Mouse (Mus musculus) ES-CJ7 (cell line): ENCODE results near the gene Golim4.

ENCODE experiments used
- DNase-seq: peaks from one replicate; pipeline ENCODE4 v3.0.0; 2011; ENCODE audit warnings: low read depth, low spot score

The Golim4 gene

GRCm38 (mm10) chr3:75925123-75925522, 31.6 kb downstream of the Golim4 start:
- DNase-seq: no peak

- no peak for DNase-seq
These were observed 38.8 kb downstream of the Golim4 start for GRCm38 (mm10) chr3:75917770-75918503.

- DNase-seq: no peak
These were observed 44.0 kb downstream of the Golim4 start for GRCm38 (mm10) chr3:75912786-75913185.

GRCm38 (mm10) chr3:75910768-75911167, 46.0 kb downstream of the Golim4 start:
- DNase-seq: no peak

- peak; percentile 55 for DNase-seq
These were observed 46.5 kb downstream of the Golim4 start for GRCm38 (mm10) chr3:75910257-75910656.

GRCm38 (mm10) chr3:75901903-75902598, 54.7 kb downstream of the Golim4 start:
- peak; percentile 40 for DNase-seq

GRCm38 (mm10) chr3:75895075-75895474, 61.7 kb downstream of the Golim4 start:
- DNase-seq: no peak

- DNase-seq: no peak
These were observed 65.2 kb downstream of the Golim4 start for GRCm38 (mm10) chr3:75891581-75891980.

GRCm38 (mm10) chr3:75889323-75889722, 67.4 kb downstream of the Golim4 start:
- no peak for DNase-seq

GRCm38 (mm10) chr3:75881582-75881981, 75.2 kb downstream of the Golim4 start:
- no peak for DNase-seq

GRCm38 (mm10) chr3:75879269-75879668, 77.5 kb downstream of the Golim4 start:
- peak; percentile 66 for DNase-seq

- DNase-seq: no peak
These were observed 87.9 kb downstream of the Golim4 start for GRCm38 (mm10) chr3:75868886-75869285.

GRCm38 (mm10) chr3:75864203-75864602, 92.5 kb downstream of the Golim4 start:
- DNase-seq: peak; percentile 8

- peak; percentile 69 for DNase-seq
These were observed 95.1 kb downstream of the Golim4 start for GRCm38 (mm10) chr3:75861677-75862076.

- DNase-seq: peak; percentile 13
These were observed 96.0 kb downstream of the Golim4 start for GRCm38 (mm10) chr3:75860760-75861159.

GRCm38 (mm10) chr3:75835286-75835967, 121.3 kb downstream of the Golim4 start:
- DNase-seq: no peak

- DNase-seq: no peak
These were observed 121.9 kb downstream of the Golim4 start for GRCm38 (mm10) chr3:75834827-75835226.
